Mouse (Mus musculus) forebrain, embryonic 10.5 days (tissue): Measurements from ENCODE around the gene Dhcr7. TPM values are rescaled to one million over a fixed set of nuclear protein-coding genes. Genes with fewer than 3 reads are reported as not detected.
A peak's percentile ranks its signal among the peaks of the same experiment; 100 is the strongest.

ENCODE experiments used
- DNase-seq: peaks from one replicate; pipeline ENCODE4 v3.0.0-alpha.2; 2017; ENCODE audit warnings: low spot score; ENCODE audit errors: extremely low spot score
- H3K27ac ChIP-seq: fragments of 300-500 bp; sonication (generic); 2 replicates; pipeline ENCODE4 v1.5.1; 2016; ENCODE audit warnings: mild to moderate bottlenecking
- H3K27me3 ChIP-seq: fragments of 300-500 bp; sonication (generic); 2 replicates; pipeline ENCODE4 v1.6.1; 2016; ENCODE audit warnings: mild to moderate bottlenecking; ENCODE audit not compliant: poor library complexity, severe bottlenecking
- H3K36me3 ChIP-seq: fragments of 300-500 bp; sonication (generic); replicated peaks from 2 replicates; pipeline ENCODE4 v1.6.1; 2016; ENCODE audit warnings: mild to moderate bottlenecking, moderate library complexity
- H3K4me1 ChIP-seq: fragments of 300-500 bp; sonication (generic); 2 replicates; pipeline ENCODE4 v1.6.1; 2016
- H3K4me3 ChIP-seq: fragments of 300-500 bp; sonication (generic); 2 replicates; pipeline ENCODE4 v1.5.1; 2016; ENCODE audit warnings: mild to moderate bottlenecking, moderate library complexity
- H3K9me3 ChIP-seq: fragments of 300-500 bp; sonication (generic); 2 replicates; pipeline ENCODE4 v1.6.1; 2016; ENCODE audit warnings: mild to moderate bottlenecking, moderate library complexity
- WGBS: fragments of 180-500 bp; shearing (Covaris S2); methylation state at CpG from one replicate; pipeline ENCODE4 v1.1.7; 2016; 5-methylcytosine and 5-hydroxymethylcytosine counted together
- polyA plus RNA-seq: library from polyadenylated mRNA; unstranded; fragments of >200 nt; fragmentation: Nextera tagmentation; extraction: Ambion mirVana; gene quantifications from 2 replicates; pipeline ENCODE4 v1.2.1, GENCODE M21; 2016

The Dhcr7 gene
- polyA plus RNA-seq, 1 experiment from 2014 or later: 89.3 TPM

GRCm38 (mm10) chr7:143808909-143809308 is 14.0 kb upstream of the Dhcr7 start:
- H3K27me3 ChIP-seq: no peaks in the 10 kb centered on the region
- H3K9me3 ChIP-seq: no peaks in the 10 kb centered on the region
- no peak for DNase-seq
- H3K4me1 ChIP-seq: no peaks in the 10 kb centered on the region
- 45% methylated on average over 1 of the region's 1 CpGs for WGBS
- peaks cover 97% of the 10 kb centered on the region for H3K36me3 ChIP-seq
- H3K27ac ChIP-seq: no peak overlapping the region
- no peak overlapping the region for H3K4me3 ChIP-seq

GRCm38 (mm10) chr7:143819201-143819600 is 3.7 kb upstream of the Dhcr7 start:
- Histone ChIP-seq H3K4me1 (peaks cover 22% of the 10 kb centered on the region), H3K27me3 (no peaks in the 10 kb centered on the region), H3K9me3 (no peaks in the 10 kb centered on the region), H3K36me3 (peaks cover 53% of the 10 kb centered on the region), H3K27ac (no peak overlapping the region), H3K4me3 (no peak overlapping the region)
- 83% methylated on average over 4 of the region's 4 CpGs for WGBS
- DNase-seq: no peak

GRCm38 (mm10) chr7:143821241-143821640 is 1.7 kb upstream of the Dhcr7 start:
- Histone ChIP-seq H3K4me1 (peaks cover 22% of the 10 kb centered on the region), H3K36me3 (peaks cover 34% of the 10 kb centered on the region), H3K4me3 (no peak overlapping the region), H3K27ac (no peak overlapping the region), H3K27me3 (no peaks in the 10 kb centered on the region), H3K9me3 (no peaks in the 10 kb centered on the region)
- DNase-seq: no peak
- WGBS: 85% methylated on average over 2 of the region's 2 CpGs

- H3K4me3 ChIP-seq: peak overlapping the region; percentile 75
- peak overlapping the region; percentile 91 for H3K27ac ChIP-seq
- peaks cover 22% of the 10 kb centered on the region for H3K4me1 ChIP-seq
- no peaks in the 10 kb centered on the region for H3K27me3 ChIP-seq
- no peak for DNase-seq
- WGBS: 81% methylated on average over 4 of the region's 4 CpGs
- no peaks in the 10 kb centered on the region for H3K9me3 ChIP-seq
- peaks cover 16% of the 10 kb centered on the region for H3K36me3 ChIP-seq
These were observed 291 bp downstream of the Dhcr7 start for GRCm38 (mm10) chr7:143823266-143823605.

GRCm38 (mm10) chr7:143826985-143827384 is 4.0 kb downstream of the Dhcr7 start:
- WGBS: 90% methylated on average over 2 of the region's 2 CpGs
- Histone ChIP-seq H3K27ac (no peak overlapping the region), H3K27me3 (no peaks in the 10 kb centered on the region), H3K36me3 (peaks cover 8% of the 10 kb centered on the region), H3K4me3 (no peak overlapping the region), H3K4me1 (peaks cover 32% of the 10 kb centered on the region), H3K9me3 (no peaks in the 10 kb centered on the region)
- no peak for DNase-seq

GRCm38 (mm10) chr7:143829504-143830331 is 6.8 kb downstream of the Dhcr7 start:
- Histone ChIP-seq H3K9me3 (no peaks in the 10 kb centered on the region), H3K27me3 (no peaks in the 10 kb centered on the region), H3K4me3 (peak overlapping the region; percentile 71), H3K36me3 (peaks cover 35% of the 10 kb centered on the region), H3K27ac (peak overlapping the region; percentile 95), H3K4me1 (peaks cover 35% of the 10 kb centered on the region)
- DNase-seq: peak; percentile 97
- WGBS: 1% methylated on average over 37 of the region's 37 CpGs

- 17% methylated on average over 6 of the region's 6 CpGs for WGBS
- H3K4me1 ChIP-seq: peaks cover 41% of the 10 kb centered on the region
- H3K27me3 ChIP-seq: no peaks in the 10 kb centered on the region
- peak overlapping the region; percentile 71 for H3K4me3 ChIP-seq
- DNase-seq: no peak
- peak overlapping the region; percentile 95 for H3K27ac ChIP-seq
- peaks cover 39% of the 10 kb centered on the region for H3K36me3 ChIP-seq
- no peaks in the 10 kb centered on the region for H3K9me3 ChIP-seq
These were observed 7.5 kb downstream of the Dhcr7 start for GRCm38 (mm10) chr7:143830399-143830798.

GRCm38 (mm10) chr7:143832196-143832595 is 9.3 kb downstream of the Dhcr7 start:
- Histone ChIP-seq H3K4me1 (peaks cover 45% of the 10 kb centered on the region), H3K27me3 (no peaks in the 10 kb centered on the region), H3K27ac (no peak overlapping the region), H3K9me3 (no peaks in the 10 kb centered on the region), H3K36me3 (peaks cover 57% of the 10 kb centered on the region), H3K4me3 (no peak overlapping the region)
- DNase-seq: no peak
- WGBS: 88% methylated on average over 8 of the region's 8 CpGs

- H3K4me1 ChIP-seq: peaks cover 45% of the 10 kb centered on the region
- WGBS: 88% methylated on average over 2 of the region's 2 CpGs
- H3K36me3 ChIP-seq: peaks cover 61% of the 10 kb centered on the region
These were observed 9.7 kb downstream of the Dhcr7 start for GRCm38 (mm10) chr7:143832611-143833010.

GRCm38 (mm10) chr7:143833581-143834190 is 10.7 kb downstream of the Dhcr7 start:
- Histone ChIP-seq H3K4me1 (peaks cover 45% of the 10 kb centered on the region), H3K36me3 (peaks cover 72% of the 10 kb centered on the region), H3K4me3 (no peak overlapping the region)

More at GRCm38 (mm10) chr7:143832611-143833010, 9.7 kb downstream of the Dhcr7 start:
- Histone ChIP-seq H3K4me3 (no peak overlapping the region), H3K27ac (no peak overlapping the region), H3K27me3 (no peaks in the 10 kb centered on the region), H3K9me3 (no peaks in the 10 kb centered on the region)
- no peak for DNase-seq

GRCm38 (mm10) chr7:143834316-143834715 is 11.4 kb downstream of the Dhcr7 start:
- 95% methylated on average over 2 of the region's 2 CpGs for WGBS
- Histone ChIP-seq H3K27ac (no peak overlapping the region), H3K9me3 (no peaks in the 10 kb centered on the region), H3K27me3 (no peaks in the 10 kb centered on the region), H3K4me1 (peaks cover 45% of the 10 kb centered on the region), H3K4me3 (no peak overlapping the region), H3K36me3 (peaks cover 78% of the 10 kb centered on the region)
- no peak for DNase-seq

More at GRCm38 (mm10) chr7:143833581-143834190, 10.7 kb downstream of the Dhcr7 start:
- Histone ChIP-seq H3K27me3 (no peaks in the 10 kb centered on the region), H3K9me3 (no peaks in the 10 kb centered on the region), H3K27ac (no peak overlapping the region)
- no peak for DNase-seq
- WGBS: 86% methylated on average over 6 of the region's 6 CpGs

GRCm38 (mm10) chr7:143834972-143835371 is 12.0 kb downstream of the Dhcr7 start:
- Histone ChIP-seq H3K4me1 (peaks cover 45% of the 10 kb centered on the region), H3K27me3 (no peaks in the 10 kb centered on the region), H3K4me3 (no peak overlapping the region), H3K36me3 (peaks cover 85% of the 10 kb centered on the region), H3K27ac (no peak overlapping the region), H3K9me3 (no peaks in the 10 kb centered on the region)
- 82% methylated on average over 3 of the region's 3 CpGs for WGBS
- DNase-seq: no peak

GRCm38 (mm10) chr7:143837705-143838358 is 14.9 kb downstream of the Dhcr7 start:
- H3K27ac ChIP-seq: no peak overlapping the region
- 94% methylated on average over 3 of the region's 3 CpGs for WGBS
- H3K4me3 ChIP-seq: no peak overlapping the region
- H3K36me3 ChIP-seq: peaks cover 97% of the 10 kb centered on the region
- H3K27me3 ChIP-seq: no peaks in the 10 kb centered on the region
- H3K4me1 ChIP-seq: peaks cover 19% of the 10 kb centered on the region
- no peak for DNase-seq
- no peaks in the 10 kb centered on the region for H3K9me3 ChIP-seq
